Mouse (Mus musculus): ENCODE data around the gene Gm6356. TPM values are rescaled to one million over a fixed set of nuclear protein-coding genes. Genes with fewer than 3 reads are reported as not detected.

The Gm6356 gene
- not detected for polyA plus RNA-seq (2014; fragmentation: Illumina TruSeq; extraction: RNeasy Lipid Tissue Mini Kit (QIAGEN cat#74804); ENCODE audit: low read depth, low replicate concordance)

DNA sequence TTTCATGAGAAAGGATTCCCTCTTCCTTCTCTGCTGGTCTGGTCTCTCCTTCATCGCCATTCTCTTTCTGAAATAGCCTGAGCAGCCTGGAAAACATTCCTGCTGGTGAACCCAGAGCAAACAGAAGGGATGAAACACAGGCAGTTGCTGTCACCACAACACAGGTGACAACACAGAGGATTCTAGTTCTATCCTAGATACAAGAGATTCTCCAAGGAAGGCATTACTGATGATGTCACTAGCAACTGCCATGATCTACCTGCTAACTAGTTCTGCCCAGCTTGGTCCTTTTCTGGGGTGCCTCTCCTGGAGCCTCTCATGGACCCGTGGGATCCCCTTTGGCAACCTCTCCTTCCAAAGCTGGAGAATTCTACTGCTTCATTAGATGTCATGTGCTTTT, at the start of gene Gm6356:
Gm6356 (minus strand) TSS at position 101 of the 400 bp plus-strand sequence.

Other genes with a start within 250 kb of the Gm6356 start
- 7.3 TPM for gene Gm3636, start 231.5 kb downstream of the Gm6356 start, polyA plus RNA-seq (2014; fragmentation: Illumina TruSeq; extraction: RNeasy Lipid Tissue Mini Kit (QIAGEN cat#74804); ENCODE audit: low read depth, low replicate concordance)
- not detected for gene Gm8362, start 199.4 kb downstream of the Gm6356 start, polyA plus RNA-seq (2014; fragmentation: Illumina TruSeq; extraction: RNeasy Lipid Tissue Mini Kit (QIAGEN cat#74804); ENCODE audit: low read depth, low replicate concordance)
- not detected for gene Gm3642, start 133.5 kb downstream of the Gm6356 start, polyA plus RNA-seq (2014; fragmentation: Illumina TruSeq; extraction: RNeasy Lipid Tissue Mini Kit (QIAGEN cat#74804); ENCODE audit: low read depth, low replicate concordance)
- 0.38 TPM for gene Gm3667, start 83.9 kb downstream of the Gm6356 start, polyA plus RNA-seq (2014; fragmentation: Illumina TruSeq; extraction: RNeasy Lipid Tissue Mini Kit (QIAGEN cat#74804); ENCODE audit: low read depth, low replicate concordance)
- 0.47 TPM for gene Gm10406, start 53.6 kb upstream of the Gm6356 start, polyA plus RNA-seq (2014; fragmentation: Illumina TruSeq; extraction: RNeasy Lipid Tissue Mini Kit (QIAGEN cat#74804); ENCODE audit: low read depth, low replicate concordance)
- not detected for gene Gm3685, start 71.2 kb upstream of the Gm6356 start, polyA plus RNA-seq (2014; fragmentation: Illumina TruSeq; extraction: RNeasy Lipid Tissue Mini Kit (QIAGEN cat#74804); ENCODE audit: low read depth, low replicate concordance)
- 2.2 TPM for gene Gm3696, start 126.8 kb upstream of the Gm6356 start, polyA plus RNA-seq (2014; fragmentation: Illumina TruSeq; extraction: RNeasy Lipid Tissue Mini Kit (QIAGEN cat#74804); ENCODE audit: low read depth, low replicate concordance)
- gene Gm6676, start 151.6 kb upstream of the Gm6356 start, polyA plus RNA-seq (2014; fragmentation: Illumina TruSeq; extraction: RNeasy Lipid Tissue Mini Kit (QIAGEN cat#74804); ENCODE audit: low read depth, low replicate concordance): not detected
- 1.6 TPM for gene Gm3512, start 200.7 kb upstream of the Gm6356 start, polyA plus RNA-seq (2014; fragmentation: Illumina TruSeq; extraction: RNeasy Lipid Tissue Mini Kit (QIAGEN cat#74804); ENCODE audit: low read depth, low replicate concordance)
- not detected for gene Gm16434, start 220.7 kb upstream of the Gm6356 start, polyA plus RNA-seq (2014; fragmentation: Illumina TruSeq; extraction: RNeasy Lipid Tissue Mini Kit (QIAGEN cat#74804); ENCODE audit: low read depth, low replicate concordance)

Data from sigmoid colon, adult 10 weeks (tissue).